Mouse (Mus musculus): Measurements from ENCODE around the gene Gm17304. TPM values are rescaled to one million over a fixed set of nuclear protein-coding genes. Genes with fewer than 3 reads are reported as not detected.

Gm17304 gene
- polyA plus RNA-seq, 1 experiment from 2014 or later = not detected

DNA sequence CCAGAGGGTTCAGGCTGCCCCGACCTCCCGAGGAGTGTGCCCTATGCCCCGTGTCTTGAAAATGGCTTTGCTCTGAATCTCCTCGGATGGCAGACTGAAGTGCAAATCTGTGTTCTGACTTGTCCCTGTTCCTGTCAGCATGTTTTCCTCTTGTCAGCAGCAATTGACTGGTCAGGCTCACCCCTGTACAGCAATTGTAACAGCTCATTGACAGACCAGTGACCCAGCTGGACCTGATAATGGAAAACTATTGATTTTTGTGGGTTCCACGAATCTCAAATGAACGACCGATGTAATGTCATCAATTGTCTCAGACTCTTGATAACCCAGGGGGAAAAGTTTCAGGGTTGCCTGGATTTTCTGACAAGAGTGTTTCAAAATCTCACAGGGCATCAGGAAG, 28.0 kb upstream of the Gm17304 start:
- no peak for ATAC-seq (ENCODE audit: low read depth)
- no peaks in the 10 kb centered on the region for H3K9me3 ChIP-seq (ENCODE audit: control insufficient read depth, low read length)
- no peaks in the 10 kb centered on the region for H3K36me3 ChIP-seq (ENCODE audit: control insufficient read depth, insufficient read depth, low read length)
- 0 out of 2 replicates have a peak, but pooled peaks cover under 1% of the 10 kb centered on the region for H3K27me3 ChIP-seq (ENCODE audit: control insufficient read depth, insufficient read depth, low read length)
- 76% methylated on average over 7 of the region's 7 CpGs for whole genome bisulfite sequencing
- H3K4me1 ChIP-seq (ENCODE audit: control insufficient read depth, insufficient read depth, low read length) = 0 out of 2 replicates have a peak, but pooled peaks cover 3% of the 10 kb centered on the region
- no peak overlapping the region for H3K4me2 ChIP-seq (ENCODE audit: low read depth, low read length)
- no peak overlapping the region for H3K27ac ChIP-seq (ENCODE audit: low read depth, low read length)
- no peak overlapping the region for H3K4me3 ChIP-seq (ENCODE audit: low read depth, low read length)
- H3K9ac ChIP-seq (replicated peaks; ENCODE audit: low read depth, low read length) = no peak overlapping the region

DNA sequence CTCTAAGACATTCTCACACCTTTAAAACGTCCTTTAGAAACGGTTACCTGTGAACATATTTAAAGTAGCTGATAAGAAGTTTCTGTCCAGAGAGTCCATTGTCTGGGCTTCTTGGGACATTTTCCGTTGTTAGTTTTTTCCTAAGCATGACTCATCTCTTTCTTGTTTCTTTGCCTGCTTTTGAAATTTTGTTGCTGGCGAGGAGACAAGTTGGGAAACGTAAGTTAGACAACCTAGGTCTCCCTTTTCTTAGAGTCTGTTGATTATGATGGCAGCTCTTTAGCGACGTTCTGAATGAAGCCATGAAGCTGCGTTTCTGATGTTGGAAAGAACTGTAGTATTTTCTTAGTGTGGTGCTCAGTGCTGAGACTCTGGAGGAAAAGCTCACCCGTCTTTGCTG, 19.9 kb upstream of the Gm17304 start:
- H3K9ac ChIP-seq (replicated peaks; ENCODE audit: low read depth, low read length) = no peak overlapping the region
- H3K4me2 ChIP-seq (ENCODE audit: low read depth, low read length) = no peak overlapping the region
- no peaks in the 10 kb centered on the region for H3K27me3 ChIP-seq (ENCODE audit: control insufficient read depth, insufficient read depth, low read length)
- ATAC-seq (ENCODE audit: low read depth) = no peak
- H3K27ac ChIP-seq (ENCODE audit: low read depth, low read length) = no peak overlapping the region
- no peaks in the 10 kb centered on the region for H3K4me1 ChIP-seq (ENCODE audit: control insufficient read depth, insufficient read depth, low read length)
- 0 out of 2 replicates have a peak, but pooled peaks cover 4% of the 10 kb centered on the region for H3K36me3 ChIP-seq (ENCODE audit: control insufficient read depth, insufficient read depth, low read length)
- H3K9me3 ChIP-seq (ENCODE audit: control insufficient read depth, low read length) = no peaks in the 10 kb centered on the region
- no peak overlapping the region for H3K4me3 ChIP-seq (ENCODE audit: low read depth, low read length)
- WGBS = 97% methylated on average over 9 of the region's 9 CpGs

DNA sequence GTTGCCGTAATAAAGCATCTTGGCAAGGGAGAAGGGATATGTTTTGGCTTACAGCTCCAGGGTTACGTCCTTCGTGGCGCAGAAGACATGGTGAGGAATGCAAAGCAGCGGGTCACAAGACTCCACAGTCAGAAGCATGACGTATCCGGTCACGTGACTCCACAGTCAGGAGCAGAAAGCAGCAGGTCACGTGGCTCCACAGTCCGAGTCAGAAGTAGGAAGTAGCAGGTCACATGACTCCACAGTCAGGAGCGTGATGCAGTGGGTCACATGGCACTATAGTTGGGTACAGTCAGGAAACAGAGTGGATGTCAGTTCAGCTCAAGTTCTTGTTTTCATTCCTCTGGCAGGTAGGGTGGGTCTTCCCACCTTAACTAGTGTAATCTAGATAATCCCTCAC, 19.2 kb upstream of the Gm17304 start:
- Histone ChIP-seq H3K9ac (replicated peaks; ENCODE audit: low read depth, low read length) (no peak overlapping the region), H3K4me2 (ENCODE audit: low read depth, low read length) (no peak overlapping the region), H3K27me3 (ENCODE audit: control insufficient read depth, insufficient read depth, low read length) (no peaks in the 10 kb centered on the region), H3K36me3 (ENCODE audit: control insufficient read depth, insufficient read depth, low read length) (0 out of 2 replicates have a peak, but pooled peaks cover 4% of the 10 kb centered on the region), H3K27ac (ENCODE audit: low read depth, low read length) (no peak overlapping the region), H3K9me3 (ENCODE audit: control insufficient read depth, low read length) (no peaks in the 10 kb centered on the region), H3K4me3 (ENCODE audit: low read depth, low read length) (no peak overlapping the region), H3K4me1 (ENCODE audit: control insufficient read depth, insufficient read depth, low read length) (no peaks in the 10 kb centered on the region)
- WGBS = 96% methylated on average over 11 of the region's 11 CpGs
- ATAC-seq (ENCODE audit: low read depth) = no peak

DNA sequence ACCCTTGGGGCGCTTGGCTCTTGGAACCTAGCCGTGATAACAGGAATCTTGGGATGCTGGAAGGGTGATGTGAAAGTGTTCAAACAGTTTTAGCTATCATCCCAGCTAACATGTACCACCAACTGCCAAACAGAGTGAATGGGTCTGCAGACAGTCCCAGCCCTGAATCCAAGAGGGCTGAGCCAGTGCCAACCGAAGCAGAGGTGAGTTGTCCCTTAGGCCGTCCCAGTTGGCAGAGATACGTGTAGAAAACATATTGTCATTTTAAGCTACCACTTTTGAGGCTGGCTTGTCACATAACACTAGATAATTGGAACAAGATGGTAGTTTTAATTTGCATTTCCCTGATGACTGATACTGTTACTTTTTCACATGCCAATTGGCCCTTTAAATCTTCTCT, 18.2 kb upstream of the Gm17304 start:
- Histone ChIP-seq H3K4me2 (ENCODE audit: low read depth, low read length) (no peak overlapping the region), H3K27ac (ENCODE audit: low read depth, low read length) (no peak overlapping the region), H3K4me3 (ENCODE audit: low read depth, low read length) (no peak overlapping the region), H3K9me3 (ENCODE audit: control insufficient read depth, low read length) (no peaks in the 10 kb centered on the region), H3K9ac (replicated peaks; ENCODE audit: low read depth, low read length) (no peak overlapping the region), H3K27me3 (ENCODE audit: control insufficient read depth, insufficient read depth, low read length) (no peaks in the 10 kb centered on the region), H3K4me1 (ENCODE audit: control insufficient read depth, insufficient read depth, low read length) (no peaks in the 10 kb centered on the region), H3K36me3 (ENCODE audit: control insufficient read depth, insufficient read depth, low read length) (0 out of 2 replicates have a peak, but pooled peaks cover 4% of the 10 kb centered on the region)
- ATAC-seq (ENCODE audit: low read depth) = no peak
- WGBS = 86% methylated on average over 5 of the region's 5 CpGs

DNA sequence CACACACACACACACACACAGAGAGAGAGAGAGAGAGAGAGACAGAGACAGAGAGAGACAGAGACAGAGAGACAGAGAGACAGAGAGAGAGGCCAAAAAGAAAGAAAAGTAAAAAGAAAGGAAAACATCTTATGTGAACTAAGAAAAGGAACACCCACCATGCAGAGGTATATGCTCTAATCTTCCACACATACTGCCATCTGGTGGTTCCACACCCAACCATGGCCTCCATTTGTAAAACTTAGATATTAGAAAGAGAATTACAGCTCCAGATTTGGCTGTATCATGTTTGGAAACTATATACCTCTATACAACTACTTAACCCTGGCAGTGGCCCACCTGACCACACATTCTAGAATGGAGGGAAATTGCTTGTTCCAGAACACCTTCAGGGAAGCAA, 14.5 kb upstream of the Gm17304 start:
- H3K9me3 ChIP-seq (ENCODE audit: control insufficient read depth, low read length) = no peaks in the 10 kb centered on the region
- no peaks in the 10 kb centered on the region for H3K4me1 ChIP-seq (ENCODE audit: control insufficient read depth, insufficient read depth, low read length)
- no peak overlapping the region for H3K27ac ChIP-seq (ENCODE audit: low read depth, low read length)
- H3K36me3 ChIP-seq (ENCODE audit: control insufficient read depth, insufficient read depth, low read length) = 0 out of 2 replicates have a peak, but pooled peaks cover 1% of the 10 kb centered on the region
- H3K27me3 ChIP-seq (ENCODE audit: control insufficient read depth, insufficient read depth, low read length) = no peaks in the 10 kb centered on the region
- H3K4me3 ChIP-seq (ENCODE audit: low read depth, low read length) = no peak overlapping the region
- H3K4me2 ChIP-seq (ENCODE audit: low read depth, low read length) = no peak overlapping the region
- no peak overlapping the region for H3K9ac ChIP-seq (replicated peaks; ENCODE audit: low read depth, low read length)
- no peak for ATAC-seq (ENCODE audit: low read depth)

DNA sequence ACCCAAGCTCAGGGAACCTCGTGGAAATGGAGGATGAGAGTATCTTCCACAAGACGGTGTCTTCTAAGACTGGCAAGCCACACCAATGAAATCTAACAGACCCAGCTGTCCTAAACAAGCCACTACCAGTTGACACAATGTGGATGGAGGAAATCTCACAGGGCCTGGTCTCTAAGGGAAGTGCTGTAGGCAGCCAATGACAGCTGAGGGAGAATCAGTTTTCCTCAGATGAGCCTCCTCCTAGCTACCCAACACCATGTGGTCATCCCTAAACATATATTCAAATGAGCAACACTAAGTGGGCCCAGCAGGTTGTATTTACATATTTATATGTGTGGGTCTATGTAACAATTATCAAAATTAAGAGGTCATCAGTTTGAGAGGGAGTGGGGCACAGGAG, 11.4 kb upstream of the Gm17304 start:
- Histone ChIP-seq H3K36me3 (ENCODE audit: control insufficient read depth, insufficient read depth, low read length) (no peaks in the 10 kb centered on the region), H3K9me3 (ENCODE audit: control insufficient read depth, low read length) (no peaks in the 10 kb centered on the region), H3K27me3 (ENCODE audit: control insufficient read depth, insufficient read depth, low read length) (no peaks in the 10 kb centered on the region), H3K4me1 (ENCODE audit: control insufficient read depth, insufficient read depth, low read length) (no peaks in the 10 kb centered on the region), H3K4me3 (ENCODE audit: low read depth, low read length) (no peak overlapping the region), H3K27ac (ENCODE audit: low read depth, low read length) (no peak overlapping the region), H3K9ac (replicated peaks; ENCODE audit: low read depth, low read length) (no peak overlapping the region), H3K4me2 (ENCODE audit: low read depth, low read length) (no peak overlapping the region)
- WGBS = 88% methylated on average over 2 of the region's 2 CpGs
- no peak for ATAC-seq (ENCODE audit: low read depth)

DNA sequence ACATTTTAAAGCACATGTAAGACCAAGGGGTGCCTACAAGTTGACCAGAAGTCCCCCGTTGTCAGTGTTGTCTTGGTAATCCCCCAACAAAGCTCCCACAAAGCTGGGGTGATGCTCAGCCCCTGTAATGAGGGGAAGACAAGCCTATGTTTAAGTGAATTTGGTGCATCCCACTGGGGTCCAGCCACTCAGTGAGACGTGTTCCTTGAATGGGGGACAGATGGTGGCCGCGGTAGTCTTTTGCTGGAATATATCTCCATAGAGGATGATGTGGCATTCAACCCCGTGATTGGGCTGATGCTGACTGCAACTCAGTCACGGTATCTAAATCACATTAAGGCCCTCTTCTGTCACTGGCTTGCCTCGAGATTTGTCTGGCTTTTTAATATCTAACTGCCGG, 9.4 kb upstream of the Gm17304 start:
- H3K4me3 ChIP-seq (ENCODE audit: low read depth, low read length) = no peak overlapping the region

DNA sequence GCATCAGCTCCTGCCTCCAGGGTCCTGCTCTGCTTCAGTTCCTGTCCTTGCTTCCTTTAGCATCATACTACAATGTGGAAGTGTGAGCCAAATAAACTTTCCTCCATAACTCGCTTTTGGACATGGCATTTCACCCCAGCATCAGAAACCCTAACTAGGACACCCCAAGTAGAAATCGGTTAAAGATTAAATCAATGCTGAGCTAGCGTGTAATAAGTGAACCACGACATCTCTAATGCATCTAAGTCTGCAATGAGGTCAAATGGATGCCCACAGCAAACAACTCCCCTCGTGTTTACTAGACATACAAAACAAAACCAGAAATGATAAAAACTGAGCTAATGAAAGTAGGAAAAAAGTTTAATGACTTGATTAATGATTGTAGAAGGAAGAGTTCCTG, 4.5 kb upstream of the Gm17304 start:
- H3K27me3 ChIP-seq (ENCODE audit: control insufficient read depth, insufficient read depth, low read length) = no peaks in the 10 kb centered on the region
- H3K27ac ChIP-seq (ENCODE audit: low read depth, low read length) = no peak overlapping the region
- no peaks in the 10 kb centered on the region for H3K4me1 ChIP-seq (ENCODE audit: control insufficient read depth, insufficient read depth, low read length)
- ATAC-seq (ENCODE audit: low read depth) = no peak
- no peak overlapping the region for H3K4me2 ChIP-seq (ENCODE audit: low read depth, low read length)
- H3K36me3 ChIP-seq (ENCODE audit: control insufficient read depth, insufficient read depth, low read length) = no peaks in the 10 kb centered on the region
- H3K4me3 ChIP-seq (ENCODE audit: low read depth, low read length) = no peak overlapping the region
- no peaks in the 10 kb centered on the region for H3K9me3 ChIP-seq (ENCODE audit: control insufficient read depth, low read length)
- WGBS = 91% methylated on average over 5 of the region's 5 CpGs
- no peak overlapping the region for H3K9ac ChIP-seq (replicated peaks; ENCODE audit: low read depth, low read length)

More for the DNA sequence above, 9.4 kb upstream of the Gm17304 start:
- Histone ChIP-seq H3K36me3 (ENCODE audit: control insufficient read depth, insufficient read depth, low read length) (no peaks in the 10 kb centered on the region), H3K9ac (replicated peaks; ENCODE audit: low read depth, low read length) (no peak overlapping the region), H3K4me1 (ENCODE audit: control insufficient read depth, insufficient read depth, low read length) (no peaks in the 10 kb centered on the region), H3K27ac (ENCODE audit: low read depth, low read length) (no peak overlapping the region), H3K27me3 (ENCODE audit: control insufficient read depth, insufficient read depth, low read length) (no peaks in the 10 kb centered on the region), H3K9me3 (ENCODE audit: control insufficient read depth, low read length) (no peaks in the 10 kb centered on the region), H3K4me2 (ENCODE audit: low read depth, low read length) (no peak overlapping the region)
- WGBS = 35% methylated on average over 8 of the region's 8 CpGs
- ATAC-seq (ENCODE audit: low read depth) = no peak

DNA sequence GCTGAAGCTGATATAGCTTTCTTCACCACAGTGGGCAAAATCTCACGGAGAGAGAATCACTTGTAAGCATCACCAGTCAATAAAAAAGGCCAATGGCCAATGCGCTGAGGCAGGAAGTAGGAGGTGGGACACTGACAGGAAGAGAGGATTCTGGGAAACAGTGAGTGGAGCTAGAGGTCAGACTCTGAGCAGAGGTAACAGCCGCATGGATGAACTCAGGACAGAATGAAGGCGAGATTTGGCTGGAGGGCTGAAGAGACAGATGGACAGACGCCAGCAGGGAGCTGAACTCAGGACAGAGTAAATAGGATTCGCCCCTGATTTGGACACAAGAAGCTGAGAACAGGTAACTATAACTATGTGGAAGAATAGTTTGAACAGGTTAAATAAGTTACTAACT, 3.8 kb upstream of the Gm17304 start:
- WGBS = 88% methylated on average over 6 of the region's 6 CpGs
- Histone ChIP-seq H3K4me3 (ENCODE audit: low read depth, low read length) (no peak overlapping the region), H3K4me2 (ENCODE audit: low read depth, low read length) (no peak overlapping the region)

DNA sequence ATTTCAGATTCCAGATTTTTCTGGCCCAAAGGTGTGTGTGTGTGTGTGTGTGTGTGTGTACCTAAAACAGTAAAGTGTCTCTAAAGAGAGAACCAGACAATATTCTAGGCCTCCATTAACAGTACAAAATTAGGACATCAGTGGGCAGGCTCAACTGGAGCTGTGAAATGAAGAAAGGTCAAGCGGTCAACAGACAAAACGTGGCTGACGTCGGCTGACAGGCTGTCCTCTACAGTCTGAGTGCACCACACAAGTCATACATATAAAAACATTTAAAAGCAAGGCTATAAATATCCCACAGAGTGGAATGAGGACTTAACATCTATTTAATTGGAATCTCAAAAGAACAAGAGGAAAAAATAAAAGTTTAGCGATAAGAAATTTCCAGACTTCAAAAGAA, 1.8 kb upstream of the Gm17304 start:
- Histone ChIP-seq H3K4me3 (ENCODE audit: low read depth, low read length) (no peak overlapping the region), H3K4me2 (ENCODE audit: low read depth, low read length) (no peak overlapping the region), H3K9ac (replicated peaks; ENCODE audit: low read depth, low read length) (no peak overlapping the region), H3K27ac (ENCODE audit: low read depth, low read length) (no peak overlapping the region), H3K4me1 (ENCODE audit: control insufficient read depth, insufficient read depth, low read length) (no peaks in the 10 kb centered on the region), H3K9me3 (ENCODE audit: control insufficient read depth, low read length) (no peaks in the 10 kb centered on the region), H3K36me3 (ENCODE audit: control insufficient read depth, insufficient read depth, low read length) (no peaks in the 10 kb centered on the region), H3K27me3 (ENCODE audit: control insufficient read depth, insufficient read depth, low read length) (no peaks in the 10 kb centered on the region)
- no peak for ATAC-seq (ENCODE audit: low read depth)
- WGBS = 62% methylated on average over 5 of the region's 5 CpGs

More for the DNA sequence above, 3.8 kb upstream of the Gm17304 start:
- Histone ChIP-seq H3K36me3 (ENCODE audit: control insufficient read depth, insufficient read depth, low read length) (no peaks in the 10 kb centered on the region), H3K27ac (ENCODE audit: low read depth, low read length) (no peak overlapping the region), H3K9me3 (ENCODE audit: control insufficient read depth, low read length) (no peaks in the 10 kb centered on the region), H3K9ac (replicated peaks; ENCODE audit: low read depth, low read length) (no peak overlapping the region), H3K27me3 (ENCODE audit: control insufficient read depth, insufficient read depth, low read length) (no peaks in the 10 kb centered on the region), H3K4me1 (ENCODE audit: control insufficient read depth, insufficient read depth, low read length) (no peaks in the 10 kb centered on the region)
- ATAC-seq (ENCODE audit: low read depth) = no peak

All from neural tube, embryonic 14.5 days (tissue).